Mouse (Mus musculus): Measurements from ENCODE around the gene Rasgrp2.

DNA sequence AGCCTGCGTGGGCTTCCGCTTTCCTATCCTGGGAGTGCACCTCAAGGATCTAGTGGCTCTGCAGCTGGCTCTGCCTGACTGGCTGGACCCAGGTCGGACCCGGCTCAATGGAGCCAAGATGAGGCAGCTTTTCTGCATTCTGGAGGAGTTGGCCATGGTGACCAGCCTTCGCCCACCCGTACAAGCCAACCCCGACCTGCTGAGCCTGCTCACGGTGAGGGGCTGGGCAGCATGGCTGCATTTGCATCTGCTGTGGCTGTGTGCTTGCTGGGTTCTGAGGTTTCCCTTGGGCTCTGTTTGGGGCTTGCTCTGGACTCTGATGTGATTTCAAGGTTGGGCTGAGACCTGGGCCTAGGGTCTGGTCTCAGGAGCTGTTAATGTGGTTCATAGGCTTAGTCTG lies 8.0 kb downstream of the Rasgrp2 start:
- TF ChIP-seq POLR2A (IDR thresholded peaks at IDR 0.05; ENCODE audit: borderline replicate concordance, control insufficient read depth, low read depth, low read length) (no peak), CTCF (IDR thresholded peaks at IDR 0.05; ENCODE audit: control insufficient read depth, insufficient read depth, low read length) (no peak)

Measured in bone marrow, adult 2 months (tissue).